ENCODE assay signal across 10 mouse cellular contexts in the genomic region with DNA sequence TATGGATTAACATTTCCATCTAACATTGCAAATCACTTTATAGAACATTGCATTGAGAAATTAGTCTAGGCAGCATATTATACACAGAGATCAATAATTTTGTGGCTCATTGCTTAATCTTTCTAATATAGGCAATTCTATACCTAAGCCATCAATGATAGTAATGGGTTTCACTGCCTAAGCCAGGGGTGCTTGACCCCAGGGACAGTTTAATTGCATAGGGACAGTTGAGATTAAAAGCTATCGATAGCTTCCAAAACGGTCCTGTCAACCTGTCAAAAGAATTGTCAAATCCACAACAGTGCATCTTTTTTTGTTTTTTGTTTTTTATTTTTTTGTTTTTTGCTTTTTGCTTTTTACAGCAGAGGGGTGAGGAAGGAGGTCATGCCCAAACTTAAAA. TPM values are rescaled to one million over a fixed set of nuclear protein-coding genes. Genes with fewer than 3 reads are reported as not detected.
DNase-seq lines count a peak whose midpoint lies in the region; ATAC-seq and TF ChIP-seq lines count a peak whose summit lies in the region.
"Had no signal": no experiment of that assay in that cellular context is flagged by ENCODE, and none has a peak within 500 bp of the region (broad histone marks: within the 10 kb centered on the region; RNA-seq: fewer than 3 reads in every experiment).

No protein-coding gene starts in this region.

- H3K36me3 ChIP-seq in heart, postnatal 0 days (replicated peaks; ENCODE audit: control insufficient read depth, insufficient read depth, low read length): no peaks in the 10 kb centered on the region
- H3K36me3 ChIP-seq in forebrain, embryonic 10.5 days (replicated peaks): no peaks in the 10 kb centered on the region
- H3K36me3 ChIP-seq in intestine, embryonic 15.5 days: no peaks in the 10 kb centered on the region
- H3K36me3 ChIP-seq in midbrain, postnatal 0 days (ENCODE audit: insufficient read depth, low read length): no peaks in the 10 kb centered on the region
- H3K36me3 ChIP-seq: stomach, embryonic 15.5 days had no signal

- no peaks in the 10 kb centered on the region for H3K4me1 ChIP-seq in heart, postnatal 0 days (ENCODE audit: control insufficient read depth, insufficient read depth)
- H3K4me1 ChIP-seq in forebrain, embryonic 10.5 days: peaks cover 7% of the 10 kb centered on the region
- 0 out of 2 replicates have a peak, but pooled peaks cover 6% of the 10 kb centered on the region for H3K4me1 ChIP-seq in intestine, embryonic 15.5 days (replicated peaks)
- H3K4me1 ChIP-seq in midbrain, postnatal 0 days (ENCODE audit: insufficient read depth, low read length): no peaks in the 10 kb centered on the region; the same call in 1 of the 2 replicates
- H3K4me1 ChIP-seq: stomach, embryonic 15.5 days had no signal

- no peak for DNase-seq in heart, postnatal 0 days (ENCODE audit: low spot score)
- no peak for DNase-seq in heart, postnatal 36 days
- DNase-seq in forebrain, embryonic 10.5 days (ENCODE audit: extremely low spot score, low spot score): no peak
- no peak for DNase-seq in midbrain, postnatal 0 days (ENCODE audit: low spot score)
- no peak for DNase-seq in cerebellum, postnatal 14 days
- DNase-seq in cerebellum, postnatal 36 days: no peak
- no peak for DNase-seq in kidney, adult 18-20 months
- DNase-seq: heart, adult 18-20 months had no signal

- no peak overlapping the region for H3K4me3 ChIP-seq in heart, postnatal 0 days (ENCODE audit: low read depth, low read length)
- H3K4me3 ChIP-seq in forebrain, embryonic 10.5 days: peak overlapping the region; percentile 56; the same call in 1 of the 2 replicates
- no peak overlapping the region for H3K4me3 ChIP-seq in intestine, embryonic 15.5 days (replicated peaks)
- H3K4me3 ChIP-seq in midbrain, postnatal 0 days (ENCODE audit: low read depth, low read length): peak overlapping the region; percentile 58

- H3K4me2 ChIP-seq in heart, postnatal 0 days (ENCODE audit: low read depth, low read length): peak overlapping the region; percentile 61; the same call in 1 of the 2 replicates
- H3K4me2 ChIP-seq in intestine, embryonic 15.5 days (replicated peaks): peak overlapping the region; percentile 79
- peak overlapping the region; percentile 64 for H3K4me2 ChIP-seq in midbrain, postnatal 0 days (ENCODE audit: low read depth, low read length, poor library complexity, severe bottlenecking)

- no peaks in the 10 kb centered on the region; the same call in 1 of the 2 replicates for H3K27me3 ChIP-seq in heart, postnatal 0 days (ENCODE audit: control insufficient read depth, insufficient read depth, low read length)
- H3K27me3 ChIP-seq in forebrain, embryonic 10.5 days (ENCODE audit: poor library complexity, severe bottlenecking): peaks cover 22% of the 10 kb centered on the region
- no peaks in the 10 kb centered on the region for H3K27me3 ChIP-seq in intestine, embryonic 15.5 days (replicated peaks)
- no peaks in the 10 kb centered on the region for H3K27me3 ChIP-seq in midbrain, postnatal 0 days (ENCODE audit: insufficient read depth, low read length)
- H3K27me3 ChIP-seq: stomach, embryonic 15.5 days had no signal

- 71% methylated on average over 2 of the region's 2 CpGs for WGBS in heart, postnatal 0 days
- 69% methylated on average over 2 of the region's 2 CpGs for WGBS in forebrain, embryonic 10.5 days
- 84% methylated on average over 2 of the region's 2 CpGs for WGBS in intestine, embryonic 15.5 days
- WGBS in midbrain, postnatal 0 days: 33% methylated on average over 2 of the region's 2 CpGs

- no peak for ATAC-seq in heart, postnatal 0 days (ENCODE audit: insufficient read depth, low read depth)
- no peak for ATAC-seq in intestine, embryonic 15.5 days
- no peak for ATAC-seq in midbrain, postnatal 0 days (ENCODE audit: low FRiP score)

- no peaks in the 10 kb centered on the region for H3K9me3 ChIP-seq in heart, postnatal 0 days (replicated peaks; ENCODE audit: control insufficient read depth, low read length)
- H3K9me3 ChIP-seq in forebrain, embryonic 10.5 days: no peaks in the 10 kb centered on the region
- no peaks in the 10 kb centered on the region for H3K9me3 ChIP-seq in intestine, embryonic 15.5 days
- no peaks in the 10 kb centered on the region for H3K9me3 ChIP-seq in midbrain, postnatal 0 days (ENCODE audit: low read length)
- H3K9me3 ChIP-seq: stomach, embryonic 15.5 days had no signal

- no peak for TF ChIP-seq CTCF in heart, postnatal 0 days (IDR thresholded peaks at IDR 0.05; ENCODE audit: low read depth)
- TF ChIP-seq CTCF in midbrain, postnatal 0 days (IDR thresholded peaks at IDR 0.05): no peak

- intact Hi-C loops in heart, postnatal 36 days (cut with DNase I): no loop called here

- no peak overlapping the region for H3K9ac ChIP-seq in heart, postnatal 0 days (replicated peaks; ENCODE audit: low read depth, low read length)
- no peak overlapping the region for H3K9ac ChIP-seq in intestine, embryonic 15.5 days
- H3K9ac ChIP-seq in midbrain, postnatal 0 days (replicated peaks; ENCODE audit: low read length, poor library complexity, severe bottlenecking): peak overlapping the region; percentile 70; the same call in 1 of the 2 replicates
- H3K9ac ChIP-seq: stomach, embryonic 15.5 days had no signal

- H3K27ac ChIP-seq in heart, postnatal 0 days (ENCODE audit: low read depth): no peak overlapping the region
- no peak overlapping the region for H3K27ac ChIP-seq in forebrain, embryonic 10.5 days
- no peak overlapping the region for H3K27ac ChIP-seq in intestine, embryonic 15.5 days
- peak overlapping the region; percentile 78 for H3K27ac ChIP-seq in midbrain, postnatal 0 days (ENCODE audit: low read depth, low read length)
- H3K27ac ChIP-seq: stomach, embryonic 15.5 days had no signal

- TF ChIP-seq EP300 in heart, postnatal 0 days (IDR thresholded peaks at IDR 0.05; ENCODE audit: low read depth): no peak

RNA-seq across cellular contexts. Expression of a gene that starts 58.5 kb away (rescaled TPM):
- total RNA-seq in heart, postnatal 0 days (2014; rRNA removed; ENCODE audit: low replicate concordance): 27.7 and 32.5 TPM in 2 replicates
- 28.9 and 31.7 TPM in 2 replicates for polyA plus RNA-seq in heart, postnatal 0 days (2015; fragmentation: Nextera tagmentation; extraction: Ambion mirVana)
- 10 to 100 TPM; 17.6 to 18.7 TPM for total RNA-seq in heart, postnatal 36 days (2021)
- 13.0 and 13.9 TPM in 2 replicates for polyA plus RNA-seq in forebrain, embryonic 10.5 days (2016; fragmentation: Nextera tagmentation; extraction: Ambion mirVana)
- polyA plus RNA-seq in intestine, embryonic 15.5 days (2015; fragmentation: Nextera tagmentation; extraction: Ambion mirVana): 46.7 and 52.2 TPM in 2 replicates
- 9.8 and 11.5 TPM in 2 replicates for total RNA-seq in midbrain, postnatal 0 days (2014; rRNA removed)
- polyA plus RNA-seq in midbrain, postnatal 0 days (2015; fragmentation: Nextera tagmentation; extraction: Ambion mirVana): 5.2 and 8.7 TPM in 2 replicates

Comparison
In these comparisons a context has a peak if more than half of its experiments do, and no peak if none do; other contexts are left out.
1. H3K4me3 ChIP-seq: peak in forebrain, embryonic 10.5 days (single experiment) and midbrain, postnatal 0 days (single experiment); none in heart, postnatal 0 days (single experiment) and intestine, embryonic 15.5 days (single experiment).
2. Peak in every context shown above with its lines, with median percentiles within 50 percentile points of each other: H3K4me2 ChIP-seq.